Mouse (Mus musculus): ENCODE data around the gene Gm12169.

DNA sequence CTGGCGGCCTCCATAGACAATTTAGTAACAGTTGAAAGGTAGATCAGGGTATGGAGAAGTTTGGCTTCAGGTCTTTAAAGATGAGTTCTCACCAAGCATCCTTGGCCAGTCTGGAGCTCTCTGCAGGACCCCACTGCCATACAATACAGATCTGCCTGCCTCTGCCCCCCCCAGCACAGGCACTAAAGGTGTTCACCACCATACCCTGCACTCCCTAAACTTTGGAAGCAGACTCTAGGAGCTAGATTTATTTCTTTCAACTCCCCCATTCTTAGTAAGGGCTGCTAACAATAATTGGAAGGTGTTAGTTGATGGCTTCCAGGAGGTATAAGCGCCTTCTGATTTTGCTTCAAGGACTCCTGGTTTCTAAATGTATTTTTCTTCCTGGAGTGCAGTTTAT is 19.5 kb downstream of the Gm12169 start:
- TF ChIP-seq ZC3H11A (IDR thresholded peaks at IDR 0.05; ENCODE audit: low read depth, low read length) (no peak), POLR2A (IDR thresholded peaks at IDR 0.05; ENCODE audit: low read depth, low read length) (no peak), MAFK (IDR thresholded peaks at IDR 0.05; ENCODE audit: insufficient replicate concordance, low read length) (no peak), UBTF (IDR thresholded peaks at IDR 0.05; ENCODE audit: low read depth, low read length) (no peak), EP300 (IDR thresholded peaks at IDR 0.05; ENCODE audit: low read length) (no peak), IRF4 (IDR thresholded peaks at IDR 0.05; ENCODE audit: low read depth, low read length) (no peak)

All from CH12.LX (cell line).